Mouse (Mus musculus) G1E (cell line): ENCODE data around the gene Paxx. TPM values are rescaled to one million over a fixed set of nuclear protein-coding genes. Genes with fewer than 3 reads are reported as not detected.
"Not testable (repeated sequence)": the region's sequence is repeated elsewhere in the genome, so short reads cannot be mapped to it uniquely, and the experiment has no call there.

Source experiments
- ATAC-seq: 2 replicates; pipeline ENCODE4 v1.8.0; 2016; ENCODE audit warnings: mild to moderate bottlenecking; ENCODE audit not compliant: insufficient number of reproducible peaks, poor library complexity, low FRiP score, severe bottlenecking; ENCODE audit errors: extremely low read depth
- DNase-seq: peaks from one replicate; pipeline ENCODE4 v3.0.0; 2012; ENCODE audit warnings: low spot score
- H3K27me3 ChIP-seq: 2 replicates; pipeline ENCODE4 v1.6.1; 2012; ENCODE audit warnings: mild to moderate bottlenecking, low read length, inconsistent platforms; ENCODE audit not compliant: insufficient read depth
- H3K36me3 ChIP-seq: replicated peaks from 2 replicates; pipeline ENCODE3; 2012; ENCODE audit warnings: mild to moderate bottlenecking, inconsistent platforms
- H3K4me1 ChIP-seq: 2 replicates; pipeline ENCODE4 v1.6.1; 2012; ENCODE audit warnings: low read depth, low read length, inconsistent platforms, mixed read lengths; ENCODE audit not compliant: insufficient read depth
- H3K4me3 ChIP-seq: 2 replicates; pipeline ENCODE4 v1.5.1; 2012; ENCODE audit warnings: low read depth, mild to moderate bottlenecking, inconsistent platforms, low read length, moderate library complexity, mixed read lengths
- H3K9me3 ChIP-seq: replicated peaks from 2 replicates; pipeline ENCODE4 v1.6.1; 2012; ENCODE audit warnings: inconsistent platforms
- CTCF ChIP-seq: IDR thresholded peaks from 2 replicates; pipeline ENCODE4 v1.5.1; 2012; ENCODE audit warnings: low read depth, low read length, inconsistent platforms, mixed read lengths
- GATA1 ChIP-seq: IDR thresholded peaks from 2 replicates; pipeline ENCODE4 v1.6.1; 2012; ENCODE audit warnings: borderline replicate concordance, low read length, inconsistent platforms, mixed read lengths
- GATA2 ChIP-seq: IDR thresholded peaks from 2 replicates; pipeline ENCODE4 v1.6.1; 2012; ENCODE audit warnings: low read depth, low read length, inconsistent platforms, borderline replicate concordance
- POLR2AphosphoS5 ChIP-seq: IDR thresholded peaks from 2 replicates; pipeline ENCODE4 v1.6.1; 2012; ENCODE audit warnings: low read depth, low read length, inconsistent platforms; ENCODE audit not compliant: insufficient replicate concordance
- TAL1 ChIP-seq: conservative IDR thresholded peaks from 2 replicates; pipeline ENCODE4 v1.6.1; 2012; ENCODE audit warnings: low read depth, low read length, inconsistent platforms, mixed read lengths
- polyA plus RNA-seq: library from polyadenylated mRNA; stranded (reverse); fragments of >175 nt; gene quantifications from 2 replicates; pipeline ENCODE4 v1.2.3, GENCODE M21; 2012
- total RNA-seq, 2 experiments: library from RNA; stranded (forward) in 1 of 2; stranded (reverse) in 1 of 2; fragments of 200-1000 nt in 1 of 2; fragments of >200 nt in 1 of 2; fragmentation: Nextera tagmentation in 1 of 2; gene quantifications; 2 replicates each; pipeline ENCODE4 v1.2.3; 2014 to 2017

Gene Paxx
- total and polyA plus RNA-seq, 3 experiments: 14.2 to 43.4 (median 16.3) TPM

- TF ChIP-seq TAL1: no peak
- peak; percentile 7; the same call in 1 of the 2 replicates for TF ChIP-seq CTCF
- no peak for ATAC-seq
- peaks cover 24% of the 10 kb centered on the region for H3K4me1 ChIP-seq
- H3K36me3 ChIP-seq: no peaks in the 10 kb centered on the region
- peaks cover 42% of the 10 kb centered on the region for H3K27me3 ChIP-seq
- DNase-seq: peak; percentile 59
- H3K4me3 ChIP-seq: no peak overlapping the region
- H3K9me3 ChIP-seq: no peaks in the 10 kb centered on the region
These were observed 39.0 kb downstream of the Paxx start for GRCm38 (mm10) chr2:25421896-25422295.

DNA sequence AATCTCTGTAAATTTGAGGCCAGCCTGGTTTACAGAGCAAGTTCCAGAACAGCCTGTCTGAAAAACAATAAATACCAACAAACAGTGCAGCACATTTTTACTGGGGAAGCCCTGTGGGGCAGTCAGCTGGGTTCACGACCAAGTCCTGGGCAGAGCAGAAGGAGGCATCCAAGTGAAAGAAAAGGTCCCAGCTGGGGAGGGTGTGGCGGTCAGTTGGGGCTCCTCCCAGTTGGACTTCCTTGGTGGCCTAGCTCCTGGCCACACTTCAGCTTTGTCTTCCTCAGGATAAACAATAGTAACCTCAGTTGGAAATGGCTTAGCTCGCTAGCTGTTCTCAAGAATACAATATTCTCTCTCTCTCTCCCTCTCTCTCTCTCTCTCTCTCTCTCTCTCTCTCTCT lies 43.5 kb downstream of the Paxx start:
- ATAC-seq (no peak), DNase-seq (no peak)
- no peak for TF ChIP-seq GATA1
- TF ChIP-seq TAL1: no peak
- TF ChIP-seq GATA2: no peak
- TF ChIP-seq POLR2AphosphoS5: no peak
- TF ChIP-seq CTCF: no peak
- Histone ChIP-seq H3K27me3 (peaks cover 16% of the 10 kb centered on the region), H3K9me3 (no peaks in the 10 kb centered on the region), H3K36me3 (no peaks in the 10 kb centered on the region), H3K4me3 (no peak overlapping the region), H3K4me1 (peaks cover 7% of the 10 kb centered on the region; the same call in 1 of the 2 replicates)

DNA sequence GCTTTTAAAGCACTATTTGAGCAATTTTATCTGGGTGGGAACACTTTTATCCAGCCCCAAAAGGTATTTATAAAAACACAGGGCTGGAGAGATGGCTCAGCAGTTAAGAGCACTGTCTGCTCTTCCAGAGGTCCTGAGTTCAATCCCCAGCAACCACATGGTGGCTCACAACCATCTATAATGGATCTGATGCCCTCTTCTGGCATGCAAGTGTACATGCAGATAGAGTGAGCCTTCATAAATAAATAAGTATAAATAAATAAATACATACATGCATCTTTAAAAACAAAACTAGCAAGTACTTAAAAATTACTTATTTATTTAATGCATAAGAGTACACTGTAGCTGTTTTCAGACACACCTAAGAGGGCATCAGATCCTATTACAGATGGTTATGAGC lies 47.5 kb downstream of the Paxx start:
- DNase-seq, H3K4me3 ChIP-seq, H3K36me3 ChIP-seq, H3K4me1 ChIP-seq, H3K9me3 ChIP-seq, ATAC-seq: not testable (repeated sequence)
- peaks cover 24% of the 10 kb centered on the region for H3K27me3 ChIP-seq

DNA sequence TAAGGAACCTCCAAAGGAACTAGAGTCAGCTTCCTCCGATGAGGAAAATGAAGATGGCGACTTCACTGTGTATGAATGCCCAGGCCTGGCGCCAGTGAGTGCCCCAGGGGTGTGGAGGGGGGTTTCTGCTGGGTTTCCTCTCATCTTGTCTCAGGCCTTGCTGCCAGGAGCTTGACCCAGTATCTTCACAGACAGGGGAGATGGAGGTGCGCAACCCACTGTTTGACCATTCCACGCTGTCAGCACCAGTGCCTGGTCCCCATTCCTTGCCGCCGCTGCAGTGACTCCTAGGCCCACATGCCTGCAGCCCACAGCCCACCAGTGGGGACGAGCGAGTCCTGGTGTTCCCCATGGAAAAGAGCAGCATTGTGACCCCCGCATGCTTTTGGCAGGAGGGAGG lies 52.0 kb downstream of the Paxx start:
- Histone ChIP-seq H3K36me3 (no peaks in the 10 kb centered on the region), H3K4me1 (no peaks in the 10 kb centered on the region; the same call in 1 of the 2 replicates), H3K4me3 (no peak overlapping the region), H3K9me3 (no peaks in the 10 kb centered on the region), H3K27me3 (peaks cover 51% of the 10 kb centered on the region)
- ATAC-seq (no peak), DNase-seq (no peak)
- TF ChIP-seq GATA1: no peak
- no peak for TF ChIP-seq GATA2

Other genes starting within 250 kb of the Paxx start
Only the 20 nearest of the 44 such genes appear.
- gene Grin1, start 141.9 kb downstream of the Paxx start, total RNA-seq (2014; fragmentation: Nextera tagmentation): 1.7 TPM in 1 of 2 replicates, not detected in the other
- 0.17 and 0.33 TPM in 2 replicates for gene Grin1, start 141.9 kb downstream of the Paxx start, total RNA-seq (2017)
- 0.68 and 0.73 TPM in 2 replicates for gene Grin1, start 141.9 kb downstream of the Paxx start, polyA plus RNA-seq
- 38.3 and 47.0 TPM in 2 replicates for gene Man1b1, start 128.8 kb downstream of the Paxx start, total RNA-seq (2014; fragmentation: Nextera tagmentation)
- 45.3 and 57.2 TPM in 2 replicates for gene Man1b1, start 128.8 kb downstream of the Paxx start, total RNA-seq (2017)
- 9.9 and 18.0 TPM in 2 replicates for gene Man1b1, start 128.8 kb downstream of the Paxx start, polyA plus RNA-seq
- gene Dpp7, start 104.7 kb downstream of the Paxx start, total RNA-seq (2014; fragmentation: Nextera tagmentation): 5.5 and 8.6 TPM in 2 replicates
- gene Dpp7, start 104.7 kb downstream of the Paxx start, total RNA-seq (2017): 71.4 and 95.5 TPM in 2 replicates
- 4.5 and 7.7 TPM in 2 replicates for gene Dpp7, start 104.7 kb downstream of the Paxx start, polyA plus RNA-seq
- 51.2 and 53.9 TPM in 2 replicates for gene Uap1l1, start 95.4 kb downstream of the Paxx start, total RNA-seq (2014; fragmentation: Nextera tagmentation)
- gene Uap1l1, start 95.4 kb downstream of the Paxx start, total RNA-seq (2017): 56.4 and 118 TPM in 2 replicates
- gene Uap1l1, start 95.4 kb downstream of the Paxx start, polyA plus RNA-seq: 21.0 and 22.8 TPM in 2 replicates
- 9.9 and 14.4 TPM in 2 replicates for gene Sapcd2, start 88.8 kb downstream of the Paxx start, total RNA-seq (2014; fragmentation: Nextera tagmentation)
- 20.6 and 28.1 TPM in 2 replicates for gene Sapcd2, start 88.8 kb downstream of the Paxx start, total RNA-seq (2017)
- gene Sapcd2, start 88.8 kb downstream of the Paxx start, polyA plus RNA-seq: 108 and 129 TPM in 2 replicates
- not detected in 2 replicates for gene Entpd2, start 65.2 kb downstream of the Paxx start, total RNA-seq (2014; fragmentation: Nextera tagmentation)
- not detected in 2 replicates for gene Entpd2, start 65.2 kb downstream of the Paxx start, total RNA-seq (2017)
- 0.03 TPM in 1 of 2 replicates, not detected in the other for gene Entpd2, start 65.2 kb downstream of the Paxx start, polyA plus RNA-seq
- not detected in 2 replicates for gene Npdc1, start 61.7 kb downstream of the Paxx start, total RNA-seq (2014; fragmentation: Nextera tagmentation)
- gene Npdc1, start 61.7 kb downstream of the Paxx start, total RNA-seq (2017): 0.22 and 0.64 TPM in 2 replicates
- gene Npdc1, start 61.7 kb downstream of the Paxx start, polyA plus RNA-seq: not detected in 2 replicates
- gene Fut7, start 37.8 kb downstream of the Paxx start, total RNA-seq (2014; fragmentation: Nextera tagmentation): not detected in 2 replicates
- 0.22 TPM in 1 of 2 replicates, not detected in the other for gene Fut7, start 37.8 kb downstream of the Paxx start, total RNA-seq (2017)
- gene Fut7, start 37.8 kb downstream of the Paxx start, polyA plus RNA-seq: not detected in 2 replicates
- 9.8 and 18.6 TPM in 2 replicates for gene Abca2, start 32.4 kb downstream of the Paxx start, total RNA-seq (2014; fragmentation: Nextera tagmentation)
- gene Abca2, start 32.4 kb downstream of the Paxx start, total RNA-seq (2017): 2.8 and 5.3 TPM in 2 replicates
- 5.9 and 6.0 TPM in 2 replicates for gene Abca2, start 32.4 kb downstream of the Paxx start, polyA plus RNA-seq
- gene Clic3, start 4.3 kb downstream of the Paxx start, total RNA-seq (2014; fragmentation: Nextera tagmentation): not detected in 2 replicates
- 0.22 TPM in 1 of 2 replicates, not detected in the other for gene Clic3, start 4.3 kb downstream of the Paxx start, total RNA-seq (2017)
- not detected in 2 replicates for gene Clic3, start 4.3 kb downstream of the Paxx start, polyA plus RNA-seq
- not detected in 2 replicates for gene Ptgds, start 9.0 kb upstream of the Paxx start, total RNA-seq (2014; fragmentation: Nextera tagmentation)
- 0.44 TPM in 1 of 2 replicates, not detected in the other for gene Ptgds, start 9.0 kb upstream of the Paxx start, total RNA-seq (2017)
- gene Ptgds, start 9.0 kb upstream of the Paxx start, polyA plus RNA-seq: not detected in 2 replicates
- gene Lcn12, start 32.8 kb upstream of the Paxx start, total RNA-seq (2014; fragmentation: Nextera tagmentation): not detected in 2 replicates
- not detected in 2 replicates for gene Lcn12, start 32.8 kb upstream of the Paxx start, total RNA-seq (2017)
- not detected in 2 replicates for gene Lcn12, start 32.8 kb upstream of the Paxx start, polyA plus RNA-seq
- 48.3 and 57.9 TPM in 2 replicates for gene Fbxw5, start 39.7 kb upstream of the Paxx start, total RNA-seq (2014; fragmentation: Nextera tagmentation)
- gene Fbxw5, start 39.7 kb upstream of the Paxx start, total RNA-seq (2017): 21.1 and 24.7 TPM in 2 replicates
- 17.1 and 35.5 TPM in 2 replicates for gene Fbxw5, start 39.7 kb upstream of the Paxx start, polyA plus RNA-seq
- 3.4 and 4.4 TPM in 2 replicates for gene C8g, start 40.6 kb upstream of the Paxx start, total RNA-seq (2014; fragmentation: Nextera tagmentation)
- 2.2 and 3.3 TPM in 2 replicates for gene C8g, start 40.6 kb upstream of the Paxx start, total RNA-seq (2017)
- gene C8g, start 40.6 kb upstream of the Paxx start, polyA plus RNA-seq: 0.10 and 0.21 TPM in 2 replicates
- gene Traf2, start 85.8 kb upstream of the Paxx start, total RNA-seq (2014; fragmentation: Nextera tagmentation): 7.1 and 7.9 TPM in 2 replicates
- 18.1 and 19.1 TPM in 2 replicates for gene Traf2, start 85.8 kb upstream of the Paxx start, total RNA-seq (2017)
- gene Traf2, start 85.8 kb upstream of the Paxx start, polyA plus RNA-seq: 5.4 and 7.8 TPM in 2 replicates
- 102 and 126 TPM in 2 replicates for gene Edf1, start 96.8 kb upstream of the Paxx start, total RNA-seq (2014; fragmentation: Nextera tagmentation)
- gene Edf1, start 96.8 kb upstream of the Paxx start, total RNA-seq (2017): 91.0 and 109 TPM in 2 replicates
- 570 and 701 TPM in 2 replicates for gene Edf1, start 96.8 kb upstream of the Paxx start, polyA plus RNA-seq
- 0.58 and 4.3 TPM in 2 replicates for gene Mamdc4, start 113.8 kb upstream of the Paxx start, total RNA-seq (2014; fragmentation: Nextera tagmentation)
- gene Mamdc4, start 113.8 kb upstream of the Paxx start, total RNA-seq (2017): 1.9 and 5.5 TPM in 2 replicates
- gene Mamdc4, start 113.8 kb upstream of the Paxx start, polyA plus RNA-seq: 1.4 and 1.6 TPM in 2 replicates
- 1.4 and 2.1 TPM in 2 replicates for gene Phpt1, start 114.1 kb upstream of the Paxx start, total RNA-seq (2014; fragmentation: Nextera tagmentation)
- gene Phpt1, start 114.1 kb upstream of the Paxx start, total RNA-seq (2017): 7.1 and 12.5 TPM in 2 replicates
- 6.5 and 9.5 TPM in 2 replicates for gene Phpt1, start 114.1 kb upstream of the Paxx start, polyA plus RNA-seq
- gene Ajm1, start 120.7 kb upstream of the Paxx start, total RNA-seq (2014; fragmentation: Nextera tagmentation): 0.63 and 1.1 TPM in 2 replicates
- gene Ajm1, start 120.7 kb upstream of the Paxx start, total RNA-seq (2017): 0.05 TPM in 1 of 2 replicates, not detected in the other
- 0.32 and 0.35 TPM in 2 replicates for gene Ajm1, start 120.7 kb upstream of the Paxx start, polyA plus RNA-seq
- gene Rabl6, start 147.4 kb upstream of the Paxx start, total RNA-seq (2014; fragmentation: Nextera tagmentation): 73.4 and 74.9 TPM in 2 replicates
- gene Rabl6, start 147.4 kb upstream of the Paxx start, total RNA-seq (2017): 41.5 and 43.2 TPM in 2 replicates
- gene Rabl6, start 147.4 kb upstream of the Paxx start, polyA plus RNA-seq: 79.9 and 82.4 TPM in 2 replicates